Comparison of ENCODE assay signal across 14 mouse cellular contexts in genomic region chr2:141323956-141324460, GRCm38 (mm10).
"Had no signal": no experiment of that assay in that cellular context is flagged by ENCODE, and none has a peak within 500 bp of the region (broad histone marks: within the 10 kb centered on the region; RNA-seq: fewer than 3 reads in every experiment).

No protein-coding gene starts in this region.

- H3K36me3 ChIP-seq: limb, embryonic 10.5 days; liver, embryonic 15.5 days; neural tube, embryonic 12.5 days; stomach, embryonic 15.5 days had no signal

- H3K9me3 ChIP-seq: limb, embryonic 10.5 days; liver, embryonic 15.5 days; neural tube, embryonic 12.5 days; stomach, embryonic 15.5 days had no signal

- DNase-seq: kidney, postnatal 10 days; kidney, postnatal 4 days; lung, adult 2 months; lung, postnatal 36 days; retina, postnatal 1 day; thymus, adult 2 months; thymus, postnatal 25 days had no signal

- H3K4me1 ChIP-seq: limb, embryonic 10.5 days; liver, embryonic 15.5 days; neural tube, embryonic 12.5 days; stomach, embryonic 15.5 days had no signal

- H3K4me2 ChIP-seq: liver, embryonic 11.5 days; liver, embryonic 15.5 days; neural tube, embryonic 12.5 days; stomach, embryonic 15.5 days had no signal

- H3K27me3 ChIP-seq: liver, embryonic 15.5 days; neural tube, embryonic 12.5 days; stomach, embryonic 15.5 days had no signal

- H3K9ac ChIP-seq: liver, embryonic 15.5 days; neural tube, embryonic 12.5 days; stomach, embryonic 15.5 days had no signal

- ATAC-seq: lung, postnatal 0 days had no signal

- H3K27ac ChIP-seq: layer of hippocampus, adult 2 months; limb, embryonic 10.5 days; liver, embryonic 15.5 days; neural tube, embryonic 12.5 days; stomach, embryonic 15.5 days had no signal

- H3K4me3 ChIP-seq: layer of hippocampus, adult 2 months; limb, embryonic 10.5 days; liver, embryonic 15.5 days; neural tube, embryonic 12.5 days; stomach, embryonic 15.5 days had no signal
